Mouse (Mus musculus): ENCODE results near the gene Auts2. TPM values are rescaled to one million over a fixed set of nuclear protein-coding genes. Genes with fewer than 3 reads are reported as not detected.

Gene Auts2
- polyA plus RNA-seq, 1 experiment from 2014 or later = 71.4 TPM

DNA sequence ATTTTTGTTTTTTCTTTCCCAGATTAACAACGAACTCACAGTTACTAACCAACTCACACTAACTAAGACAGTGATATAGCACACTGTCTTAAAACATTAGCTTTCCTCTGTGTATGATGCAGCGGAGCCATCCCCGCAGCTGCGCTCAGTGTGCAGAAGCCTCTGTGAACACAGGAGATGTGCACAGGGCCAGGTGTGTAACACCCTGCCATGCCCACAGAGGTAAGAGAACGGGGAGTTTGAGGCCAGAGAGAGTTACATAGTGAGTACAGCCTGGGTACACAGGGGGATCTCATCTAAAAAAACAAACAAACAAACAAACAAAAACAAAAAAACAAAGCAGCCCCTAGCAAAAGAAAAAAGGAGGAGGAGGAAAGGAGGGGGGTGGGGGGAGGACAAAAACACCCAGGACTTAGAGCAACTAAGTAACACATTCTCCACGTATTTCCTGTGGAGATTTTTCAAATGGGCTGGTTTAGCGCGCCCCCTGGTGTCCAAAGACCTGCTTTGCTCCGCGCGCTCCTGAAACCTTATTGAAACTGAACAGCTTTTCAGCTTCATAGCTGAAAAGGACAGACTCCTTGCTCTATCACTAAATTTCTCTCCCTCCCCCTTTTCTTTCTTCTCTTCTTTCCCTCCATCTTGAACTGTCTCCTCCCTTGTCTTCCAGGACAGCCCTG lies 1115.3 kb downstream of the Auts2 start:
- no peak overlapping the region for H3K9ac ChIP-seq (ENCODE audit: low read length)
- H3K4me3 ChIP-seq (ENCODE audit: low read depth, low read length) = no peak overlapping the region
- H3K9me3 ChIP-seq (ENCODE audit: control insufficient read depth, low read length) = no peaks in the 10 kb centered on the region
- no peak overlapping the region for H3K4me2 ChIP-seq (ENCODE audit: low read depth, low read length, severe bottlenecking)
- H3K27ac ChIP-seq (ENCODE audit: low read depth, low read length) = no peak overlapping the region
- DNase-seq (ENCODE audit: low spot score) = peak; percentile 84
- H3K4me1 ChIP-seq (replicated peaks; ENCODE audit: control insufficient read depth, insufficient read depth, low read length) = peaks cover 5% of the 10 kb centered on the region; the same call in 1 of the 2 replicates
- ATAC-seq (replicated peaks; ENCODE audit: low FRiP score) = no peak; the same call in 1 of the 2 replicates
- no peaks in the 10 kb centered on the region for H3K27me3 ChIP-seq (ENCODE audit: control insufficient read depth, insufficient read depth, low read length)
- WGBS = 34% methylated on average over 11 of the region's 11 CpGs
- H3K36me3 ChIP-seq (ENCODE audit: control insufficient read depth, insufficient read depth, low read length) = no peaks in the 10 kb centered on the region

DNA sequence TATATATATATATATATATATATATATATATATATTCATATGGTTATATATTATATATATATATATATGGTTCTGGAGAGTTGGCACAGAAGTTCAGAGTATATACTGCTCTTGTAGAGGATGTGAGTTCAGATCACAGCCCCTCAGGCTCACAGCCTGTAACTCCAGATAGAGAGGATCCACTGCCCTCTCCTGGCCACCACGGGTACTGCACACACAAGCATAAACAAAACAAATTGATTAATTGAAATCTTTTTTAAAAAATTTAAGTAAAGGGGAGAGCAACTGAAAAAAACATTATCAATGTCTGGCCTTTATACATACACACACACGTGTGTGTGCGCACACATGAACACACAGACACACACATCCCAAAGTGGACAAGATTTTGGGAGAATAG lies 1120.4 kb downstream of the Auts2 start:
- H3K27me3 ChIP-seq (ENCODE audit: control insufficient read depth, insufficient read depth, low read length) = no peaks in the 10 kb centered on the region
- peaks cover 5% of the 10 kb centered on the region; the same call in 1 of the 2 replicates for H3K4me1 ChIP-seq (replicated peaks; ENCODE audit: control insufficient read depth, insufficient read depth, low read length)
- ATAC-seq (replicated peaks; ENCODE audit: low FRiP score) (no peak), DNase-seq (ENCODE audit: low spot score) (no peak)
- H3K27ac ChIP-seq (ENCODE audit: low read depth, low read length) = no peak overlapping the region
- H3K9me3 ChIP-seq (ENCODE audit: control insufficient read depth, low read length) = no peaks in the 10 kb centered on the region
- no peak overlapping the region for H3K9ac ChIP-seq (ENCODE audit: low read length)
- no peak overlapping the region for H3K4me3 ChIP-seq (ENCODE audit: low read depth, low read length)
- no peak overlapping the region for H3K4me2 ChIP-seq (ENCODE audit: low read depth, low read length, severe bottlenecking)
- WGBS = 83% methylated on average over 3 of the region's 3 CpGs
- H3K36me3 ChIP-seq (ENCODE audit: control insufficient read depth, insufficient read depth, low read length) = no peaks in the 10 kb centered on the region

GRCm38 (mm10) chr5:131420406-131420805 lies 1122.7 kb downstream of the Auts2 start:
- WGBS = 82% methylated on average over 2 of the region's 2 CpGs
- H3K9me3 ChIP-seq (ENCODE audit: control insufficient read depth, low read length) = no peaks in the 10 kb centered on the region

DNA sequence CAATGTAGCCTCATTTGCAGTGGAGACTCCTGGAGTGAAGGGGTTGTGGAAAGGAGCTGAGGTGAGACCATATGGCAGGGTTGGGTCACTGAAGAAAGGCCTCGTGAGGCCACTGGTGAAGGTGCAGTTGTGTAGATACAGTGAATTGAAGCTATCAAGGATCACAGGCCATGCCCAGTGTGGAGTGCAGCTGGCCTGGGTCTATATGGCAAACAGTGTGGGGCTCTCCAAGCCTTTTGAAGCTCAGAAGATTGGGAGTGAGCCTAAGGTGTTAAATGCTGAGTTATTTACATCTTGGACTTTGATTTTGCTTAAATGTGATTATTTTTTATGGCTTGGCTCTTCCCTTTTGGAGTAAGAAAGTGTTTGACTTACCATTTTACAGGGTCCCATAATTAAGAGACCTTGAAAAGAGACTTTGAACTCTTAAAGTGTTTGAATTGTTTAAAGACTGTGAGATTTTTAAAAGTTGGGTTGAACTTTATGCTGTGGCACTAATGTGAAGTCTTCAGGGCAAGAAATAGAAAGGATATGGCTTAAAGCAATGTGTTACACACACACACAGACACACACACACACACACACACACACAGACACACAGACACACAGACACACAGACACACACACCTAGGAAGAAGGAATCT lies 1127.1 kb downstream of the Auts2 start:
- Histone ChIP-seq H3K27me3 (ENCODE audit: control insufficient read depth, insufficient read depth, low read length) (no peaks in the 10 kb centered on the region), H3K36me3 (ENCODE audit: control insufficient read depth, insufficient read depth, low read length) (no peaks in the 10 kb centered on the region), H3K9ac (ENCODE audit: low read length) (no peak overlapping the region), H3K4me3 (ENCODE audit: low read depth, low read length) (no peak overlapping the region), H3K9me3 (ENCODE audit: control insufficient read depth, low read length) (no peaks in the 10 kb centered on the region), H3K4me1 (replicated peaks; ENCODE audit: control insufficient read depth, insufficient read depth, low read length) (no peaks in the 10 kb centered on the region), H3K27ac (ENCODE audit: low read depth, low read length) (no peak overlapping the region), H3K4me2 (ENCODE audit: low read depth, low read length, severe bottlenecking) (no peak overlapping the region)
- DNase-seq (ENCODE audit: low spot score) (no peak), ATAC-seq (replicated peaks; ENCODE audit: low FRiP score) (no peak)
- 92% methylated on average over 1 of the region's 1 CpGs for WGBS

More at GRCm38 (mm10) chr5:131420406-131420805, 1122.7 kb downstream of the Auts2 start:
- ATAC-seq (replicated peaks; ENCODE audit: low FRiP score) (no peak), DNase-seq (ENCODE audit: low spot score) (no peak)
- Histone ChIP-seq H3K27ac (ENCODE audit: low read depth, low read length) (no peak overlapping the region), H3K27me3 (ENCODE audit: control insufficient read depth, insufficient read depth, low read length) (no peaks in the 10 kb centered on the region), H3K9ac (ENCODE audit: low read length) (no peak overlapping the region), H3K4me2 (ENCODE audit: low read depth, low read length, severe bottlenecking) (no peak overlapping the region), H3K36me3 (ENCODE audit: control insufficient read depth, insufficient read depth, low read length) (no peaks in the 10 kb centered on the region), H3K4me1 (replicated peaks; ENCODE audit: control insufficient read depth, insufficient read depth, low read length) (no peaks in the 10 kb centered on the region), H3K4me3 (ENCODE audit: low read depth, low read length) (no peak overlapping the region)

DNA sequence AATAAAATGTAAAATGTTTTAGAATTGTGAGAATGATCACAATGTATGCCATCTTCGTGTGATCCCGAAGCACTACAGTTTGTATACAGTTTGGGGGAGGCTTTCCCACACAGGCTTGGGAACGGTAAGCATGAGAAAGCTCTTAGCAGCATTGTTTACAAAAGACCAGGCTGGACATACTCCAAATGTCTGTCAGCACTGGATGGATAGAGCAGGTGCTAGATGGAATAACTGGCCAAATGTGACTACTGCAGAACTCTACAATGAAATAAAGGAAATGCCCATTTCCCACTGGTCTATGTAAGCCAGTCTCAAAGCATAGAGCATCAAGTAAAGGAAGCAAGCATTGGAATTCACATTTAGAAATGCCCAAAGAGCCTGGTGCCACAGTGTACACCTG lies 1144.9 kb downstream of the Auts2 start:
- ATAC-seq (replicated peaks; ENCODE audit: low FRiP score) (no peak), DNase-seq (ENCODE audit: low spot score) (no peak)
- H3K4me2 ChIP-seq (ENCODE audit: low read depth, low read length, severe bottlenecking) = no peak overlapping the region
- WGBS = 91% methylated on average over 3 of the region's 3 CpGs
- H3K9me3 ChIP-seq (ENCODE audit: control insufficient read depth, low read length) = no peaks in the 10 kb centered on the region
- H3K27me3 ChIP-seq (ENCODE audit: control insufficient read depth, insufficient read depth, low read length) = no peaks in the 10 kb centered on the region
- no peak overlapping the region for H3K27ac ChIP-seq (ENCODE audit: low read depth, low read length)
- no peaks in the 10 kb centered on the region for H3K36me3 ChIP-seq (ENCODE audit: control insufficient read depth, insufficient read depth, low read length)
- no peak overlapping the region for H3K9ac ChIP-seq (ENCODE audit: low read length)
- H3K4me1 ChIP-seq (replicated peaks; ENCODE audit: control insufficient read depth, insufficient read depth, low read length) = no peaks in the 10 kb centered on the region
- no peak overlapping the region for H3K4me3 ChIP-seq (ENCODE audit: low read depth, low read length)

GRCm38 (mm10) chr5:131395756-131396155 lies 1147.4 kb downstream of the Auts2 start:
- no peaks in the 10 kb centered on the region for H3K4me1 ChIP-seq (replicated peaks; ENCODE audit: control insufficient read depth, insufficient read depth, low read length)
- H3K4me2 ChIP-seq (ENCODE audit: low read depth, low read length, severe bottlenecking) = no peak overlapping the region
- ATAC-seq (replicated peaks; ENCODE audit: low FRiP score) = no peak
- H3K9ac ChIP-seq (ENCODE audit: low read length) = no peak overlapping the region
- no peak overlapping the region for H3K4me3 ChIP-seq (ENCODE audit: low read depth, low read length)
- no peak for DNase-seq (ENCODE audit: low spot score)
- H3K27ac ChIP-seq (ENCODE audit: low read depth, low read length) = no peak overlapping the region
- H3K27me3 ChIP-seq (ENCODE audit: control insufficient read depth, insufficient read depth, low read length) = no peaks in the 10 kb centered on the region
- no peaks in the 10 kb centered on the region for H3K36me3 ChIP-seq (ENCODE audit: control insufficient read depth, insufficient read depth, low read length)
- H3K9me3 ChIP-seq (ENCODE audit: control insufficient read depth, low read length) = no peaks in the 10 kb centered on the region
- WGBS = 86% methylated on average over 8 of the region's 8 CpGs

Data from forebrain, embryonic 11.5 days (tissue).